ENCODE assay signal across 10 mouse cellular contexts in the genomic region with DNA sequence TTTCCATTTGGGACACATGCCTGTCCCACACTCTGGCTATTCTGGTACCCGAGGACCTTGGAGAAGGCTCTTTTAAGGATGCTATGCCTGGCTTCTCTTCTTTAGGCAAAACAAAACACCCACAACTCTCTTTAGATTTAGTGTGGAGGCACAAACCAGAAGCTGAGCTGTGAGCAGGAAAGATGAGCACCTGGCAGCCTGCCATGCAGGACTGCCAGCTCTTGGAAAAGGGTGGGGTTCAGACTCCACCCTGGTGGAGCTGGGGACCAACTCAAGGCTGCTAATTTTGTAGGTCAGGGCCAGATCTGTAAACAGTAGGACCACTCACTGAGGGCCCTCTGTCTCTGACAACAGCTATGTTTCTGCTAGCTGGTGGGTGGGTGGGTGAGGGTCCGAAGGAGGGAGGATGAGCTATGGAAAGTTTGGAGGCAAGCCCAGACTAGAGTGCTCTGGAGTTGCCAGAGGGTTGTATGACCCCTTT. TPM values are rescaled to one million over a fixed set of nuclear protein-coding genes. Genes with fewer than 3 reads are reported as not detected.
DNase-seq lines count a peak whose midpoint lies in the region; ATAC-seq and TF ChIP-seq lines count a peak whose summit lies in the region.
"Had no signal": no experiment of that assay in that cellular context is flagged by ENCODE, and none has a peak within 500 bp of the region (broad histone marks: within the 10 kb centered on the region; RNA-seq: fewer than 3 reads in every experiment).

No protein-coding gene starts in this region.

- no peak for DNase-seq in heart, adult 2 months
- no peak for DNase-seq in heart, adult 9 months (ENCODE audit: low spot score in 2 of 2)
- DNase-seq in MN1 (ENCODE audit: low spot score): peak; percentile 73
- peak; percentile 88 for DNase-seq in embryonic facial prominence, embryonic 14.5 days (ENCODE audit: low spot score)
- peak; percentile 64 for DNase-seq in liver, embryonic 13.5 days
- no peak for DNase-seq in heart, postnatal 14 days

- H3K79me2 ChIP-seq in heart, adult 2 months (replicated peaks; ENCODE audit: control insufficient read depth, insufficient read depth, low read length): no peaks in the 10 kb centered on the region; the same call in 1 of the 2 replicates

- H3K4me2 ChIP-seq in embryonic facial prominence, embryonic 14.5 days (ENCODE audit: low read depth, low read length): no peak overlapping the region
- peak overlapping the region; percentile 75 for H3K4me2 ChIP-seq in liver, embryonic 13.5 days
- H3K4me2 ChIP-seq in stomach, embryonic 16.5 days (ENCODE audit: low read depth, low read length): no peak overlapping the region
- H3K4me2 ChIP-seq: heart, embryonic 15.5 days had no signal

- H3K9me3 ChIP-seq in embryonic facial prominence, embryonic 14.5 days (ENCODE audit: control insufficient read depth, low read length): no peaks in the 10 kb centered on the region
- no peaks in the 10 kb centered on the region for H3K9me3 ChIP-seq in liver, embryonic 13.5 days (replicated peaks)
- H3K9me3 ChIP-seq in stomach, embryonic 16.5 days (replicated peaks; ENCODE audit: control insufficient read depth, low read length): no peaks in the 10 kb centered on the region
- H3K9me3 ChIP-seq: heart, embryonic 15.5 days had no signal

- TF ChIP-seq POLR2A in heart, adult 2 months (IDR thresholded peaks at IDR 0.05; ENCODE audit: insufficient read depth, low read depth, low read length): no peak

- no peak for TF ChIP-seq EP300 in heart, adult 2 months (IDR thresholded peaks at IDR 0.05; ENCODE audit: insufficient read depth, low read depth, low read length)

- TF ChIP-seq CTCF in heart, adult 2 months (IDR thresholded peaks at IDR 0.05): no peak

- H3K36me3 ChIP-seq in heart, adult 2 months (ENCODE audit: control insufficient read depth, insufficient read depth, low read length): peaks cover 21% of the 10 kb centered on the region
- H3K36me3 ChIP-seq in embryonic facial prominence, embryonic 14.5 days (ENCODE audit: control insufficient read depth, insufficient read depth, low read length): no peaks in the 10 kb centered on the region
- peaks cover 70% of the 10 kb centered on the region for H3K36me3 ChIP-seq in liver, embryonic 13.5 days
- no peaks in the 10 kb centered on the region for H3K36me3 ChIP-seq in stomach, embryonic 16.5 days (ENCODE audit: control insufficient read depth, insufficient read depth, low read length)
- H3K36me3 ChIP-seq: heart, embryonic 15.5 days had no signal

- H3K4me3 ChIP-seq in heart, adult 2 months: no peak overlapping the region
- H3K4me3 ChIP-seq in embryonic facial prominence, embryonic 14.5 days (ENCODE audit: low read depth, low read length): no peak overlapping the region
- peak overlapping the region; percentile 36 for H3K4me3 ChIP-seq in liver, embryonic 13.5 days (replicated peaks)
- no peak overlapping the region for H3K4me3 ChIP-seq in stomach, embryonic 16.5 days (replicated peaks; ENCODE audit: low read length)
- H3K4me3 ChIP-seq: heart, embryonic 15.5 days had no signal

- peak; percentile 38 for ATAC-seq in embryonic facial prominence, embryonic 14.5 days (ENCODE audit: low read depth)
- peak; percentile 85 for ATAC-seq in liver, embryonic 13.5 days (ENCODE audit: low read depth)
- peak; percentile 59; the same call in 1 of the 2 replicates for ATAC-seq in stomach, embryonic 16.5 days (ENCODE audit: insufficient read depth, low FRiP score)
- ATAC-seq in megakaryocyte, adult 5-6 weeks (ENCODE audit: poor library complexity, severe bottlenecking): no peak

- H3K27ac ChIP-seq in heart, adult 2 months: peak overlapping the region; percentile 46
- peak overlapping the region; percentile 70 for H3K27ac ChIP-seq in embryonic facial prominence, embryonic 14.5 days (replicated peaks; ENCODE audit: low read depth, low read length)
- H3K27ac ChIP-seq in liver, embryonic 13.5 days: peak overlapping the region; percentile 98
- H3K27ac ChIP-seq in stomach, embryonic 16.5 days (ENCODE audit: low read length): no peak overlapping the region
- H3K27ac ChIP-seq: heart, embryonic 15.5 days had no signal

- WGBS in heart, adult 2 months: 50% methylated on average over 2 of the region's 2 CpGs
- WGBS in embryonic facial prominence, embryonic 14.5 days: 26% methylated on average over 2 of the region's 2 CpGs
- WGBS in liver, embryonic 13.5 days (ENCODE audit: insufficient replicate concordance): 61% methylated on average over 2 of the region's 2 CpGs
- 53% methylated on average over 2 of the region's 2 CpGs for WGBS in stomach, embryonic 16.5 days

- intact Hi-C loops in heart, adult 2 months (cut with DNase I): no loop called here
- intact Hi-C loops in heart, postnatal 14 days (cut with DNase I): no loop called here

- H3K4me1 ChIP-seq in heart, adult 2 months (ENCODE audit: control insufficient read depth, insufficient read depth, low read length): peaks cover 26% of the 10 kb centered on the region
- peaks cover 34% of the 10 kb centered on the region for H3K4me1 ChIP-seq in embryonic facial prominence, embryonic 14.5 days (ENCODE audit: control insufficient read depth, insufficient read depth, low read length)
- H3K4me1 ChIP-seq in liver, embryonic 13.5 days (replicated peaks): peaks cover 90% of the 10 kb centered on the region
- H3K4me1 ChIP-seq in stomach, embryonic 16.5 days (ENCODE audit: control insufficient read depth, insufficient read depth, low read length): peaks cover 25% of the 10 kb centered on the region

- no peak overlapping the region for H3K9ac ChIP-seq in heart, adult 2 months (ENCODE audit: low read depth, low read length)
- H3K9ac ChIP-seq in embryonic facial prominence, embryonic 14.5 days (ENCODE audit: low read depth, low read length): no peak overlapping the region
- peak overlapping the region; percentile 89 for H3K9ac ChIP-seq in liver, embryonic 13.5 days
- H3K9ac ChIP-seq in stomach, embryonic 16.5 days (ENCODE audit: low read length): no peak overlapping the region
- H3K9ac ChIP-seq: heart, embryonic 15.5 days had no signal

- no peaks in the 10 kb centered on the region for H3K27me3 ChIP-seq in heart, adult 2 months (ENCODE audit: control insufficient read depth, insufficient read depth, low read length)
- no peaks in the 10 kb centered on the region for H3K27me3 ChIP-seq in embryonic facial prominence, embryonic 14.5 days (replicated peaks; ENCODE audit: control insufficient read depth, insufficient read depth, low read length)
- H3K27me3 ChIP-seq in liver, embryonic 13.5 days: no peaks in the 10 kb centered on the region
- H3K27me3 ChIP-seq in stomach, embryonic 16.5 days (ENCODE audit: control insufficient read depth, insufficient read depth, low read length): no peaks in the 10 kb centered on the region
- H3K27me3 ChIP-seq: heart, embryonic 15.5 days; Patski had no signal

RNA-seq across cellular contexts. Expression of gene Ampd3, which starts 13.3 kb away (rescaled TPM):
- total RNA-seq in heart, adult 2 months (2021): 10 to 100 TPM; 38.9 to 43.6 TPM
- polyA plus RNA-seq in heart, adult 2 months (2012; rRNA removed): 29.9 and 40.4 TPM in 2 replicates
- polyA plus RNA-seq in embryonic facial prominence, embryonic 14.5 days (2014; fragmentation: Nextera tagmentation; extraction: Ambion mirVana): 7.0 and 7.8 TPM in 2 replicates
- polyA plus RNA-seq in liver, embryonic 13.5 days (2015; fragmentation: Nextera tagmentation; extraction: Ambion mirVana): 26.2 and 34.2 TPM in 2 replicates
- 6.7 and 7.2 TPM in 2 replicates for polyA plus RNA-seq in stomach, embryonic 16.5 days (2015; fragmentation: Nextera tagmentation; extraction: Ambion mirVana)
- total RNA-seq in heart, postnatal 14 days (2021): 10 to 100 TPM; 41.2 to 41.7 TPM
- total RNA-seq in megakaryocyte, adult 5-6 weeks (2015): 68.0 and 76.8 TPM in 2 replicates
- 32.6 and 46.5 TPM in 2 replicates for total RNA-seq in megakaryocyte, adult 5-6 weeks (2017)

Comparison
In these comparisons a context has a peak if more than half of its experiments do, and no peak if none do; other contexts are left out.
1. DNase-seq: peak in MN1 (single experiment), embryonic facial prominence, embryonic 14.5 days (single experiment) and liver, embryonic 13.5 days (single experiment); none in heart, adult 2 months (0 of 2), heart, adult 9 months (0 of 2) and heart, postnatal 14 days (0 of 2).